Mouse (Mus musculus) lung, embryonic 16.5 days (tissue): ENCODE measurements around the gene Col19a1. TPM values are rescaled to one million over a fixed set of nuclear protein-coding genes. Genes with fewer than 3 reads are reported as not detected.

Source experiments
- ATAC-seq: fragments of 200-750 bp; cut with Nextera tagmentation; 2 replicates; pipeline ENCODE4 v1.8.0; 2017; ENCODE audit warnings: low read depth, mild to moderate bottlenecking, moderate library complexity
- H3K27ac ChIP-seq: fragments of 300-500 bp; sonication (generic); 2 replicates; pipeline ENCODE4 v1.5.1; 2014; ENCODE audit warnings: mild to moderate bottlenecking, control low read depth, low read length
- H3K27me3 ChIP-seq: fragments of 300-500 bp; sonication (generic); 2 replicates; pipeline ENCODE4 v1.6.1; 2014; ENCODE audit warnings: low read depth, low read length, mixed read lengths; ENCODE audit not compliant: control insufficient read depth, insufficient read depth
- H3K36me3 ChIP-seq: fragments of 300-500 bp; sonication (generic); 2 replicates; pipeline ENCODE4 v1.6.1; 2014; ENCODE audit warnings: low read length; ENCODE audit not compliant: control insufficient read depth, insufficient read depth
- H3K4me1 ChIP-seq: fragments of 300-500 bp; sonication (generic); replicated peaks from 2 replicates; pipeline ENCODE4 v1.6.1; 2014; ENCODE audit warnings: low read length, mixed read lengths; ENCODE audit not compliant: control insufficient read depth, insufficient read depth
- H3K4me2 ChIP-seq: fragments of 300-500 bp; sonication (generic); 2 replicates; pipeline ENCODE4 v1.6.1; 2014; ENCODE audit warnings: low read depth, low read length, control low read depth
- H3K4me3 ChIP-seq: fragments of 300-500 bp; sonication (generic); 2 replicates; pipeline ENCODE4 v1.5.1; 2014; ENCODE audit warnings: mild to moderate bottlenecking, low read length, control low read depth
- H3K9ac ChIP-seq: fragments of 300-500 bp; sonication (generic); 2 replicates; pipeline ENCODE4 v1.6.1; 2014; ENCODE audit warnings: low read length, control low read depth
- H3K9me3 ChIP-seq: fragments of 300-500 bp; sonication (generic); 2 replicates; pipeline ENCODE4 v1.6.1; 2016; ENCODE audit warnings: low read length; ENCODE audit not compliant: control insufficient read depth
- WGBS: fragments of 180-500 bp; shearing (Covaris S2); extraction: QIAGEN DNeasy Blood & Tissue Kit; methylation state at CpG from one replicate; pipeline ENCODE4 v1.1.7; 2014; 5-methylcytosine and 5-hydroxymethylcytosine counted together
- polyA plus RNA-seq: library from polyadenylated mRNA; unstranded; fragments of >200 nt; fragmentation: Nextera tagmentation; extraction: Ambion mirVana; gene quantifications from 2 replicates; pipeline ENCODE4 v1.2.1, GENCODE M21; 2015

The Col19a1 gene
- polyA plus RNA-seq, 1 experiment from 2014 or later = 0.14 TPM

DNA sequence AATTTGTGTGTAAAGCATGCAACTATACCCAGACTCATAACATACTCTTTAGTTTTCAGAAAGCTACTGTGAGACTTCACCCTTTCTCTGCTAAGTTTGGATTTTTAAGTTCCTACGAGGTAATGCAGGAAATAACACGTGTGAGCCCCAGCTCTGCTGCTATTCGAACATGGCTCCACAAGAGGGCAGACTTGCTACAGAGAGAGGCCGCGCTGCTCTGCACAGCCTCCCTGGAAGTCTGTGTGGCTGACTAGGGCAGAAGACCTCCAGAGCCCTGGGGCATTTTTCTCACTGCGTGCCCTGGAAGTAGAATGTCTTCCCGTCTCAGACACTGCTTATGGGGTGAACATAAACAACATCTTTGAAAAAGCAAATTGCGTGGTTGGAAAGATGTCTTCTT is 284.6 kb downstream of the Col19a1 start:
- ATAC-seq = 0 out of 2 replicates have a peak, but pooled peaks have one; percentile 51
- WGBS = 7% methylated on average over 8 of the region's 8 CpGs
- H3K9ac ChIP-seq = no peak overlapping the region
- H3K9me3 ChIP-seq = no peaks in the 10 kb centered on the region
- H3K4me3 ChIP-seq = no peak overlapping the region
- no peaks in the 10 kb centered on the region for H3K36me3 ChIP-seq
- no peaks in the 10 kb centered on the region for H3K4me1 ChIP-seq
- H3K4me2 ChIP-seq = no peak overlapping the region
- H3K27ac ChIP-seq = no peak overlapping the region
- H3K27me3 ChIP-seq = no peaks in the 10 kb centered on the region

- Histone ChIP-seq H3K4me2 (no peak overlapping the region), H3K27me3 (no peaks in the 10 kb centered on the region), H3K36me3 (no peaks in the 10 kb centered on the region), H3K4me1 (no peaks in the 10 kb centered on the region), H3K27ac (no peak overlapping the region), H3K4me3 (no peak overlapping the region), H3K9ac (no peak overlapping the region), H3K9me3 (no peaks in the 10 kb centered on the region)
- 90% methylated on average over 3 of the region's 3 CpGs for WGBS
- ATAC-seq = no peak
These were observed 286.6 kb downstream of the Col19a1 start for GRCm38 (mm10) chr1:24300700-24301099.

- H3K4me1 ChIP-seq = no peaks in the 10 kb centered on the region
- H3K9me3 ChIP-seq = no peaks in the 10 kb centered on the region
- no peak overlapping the region for H3K27ac ChIP-seq
- no peaks in the 10 kb centered on the region for H3K27me3 ChIP-seq
- H3K4me2 ChIP-seq = no peak overlapping the region
- ATAC-seq = no peak
- 67% methylated on average over 7 of the region's 7 CpGs for WGBS
- H3K9ac ChIP-seq = no peak overlapping the region
- no peak overlapping the region for H3K4me3 ChIP-seq
- H3K36me3 ChIP-seq = no peaks in the 10 kb centered on the region
These were observed 292.0 kb downstream of the Col19a1 start for GRCm38 (mm10) chr1:24294979-24295942.

- Histone ChIP-seq H3K36me3 (no peaks in the 10 kb centered on the region), H3K27me3 (no peaks in the 10 kb centered on the region), H3K27ac (no peak overlapping the region), H3K4me1 (no peaks in the 10 kb centered on the region), H3K4me2 (no peak overlapping the region), H3K9me3 (no peaks in the 10 kb centered on the region), H3K9ac (no peak overlapping the region), H3K4me3 (no peak overlapping the region)
- ATAC-seq = no peak
- 60% methylated on average over 2 of the region's 2 CpGs for WGBS
These were observed 294.8 kb downstream of the Col19a1 start for GRCm38 (mm10) chr1:24292515-24292914.

DNA sequence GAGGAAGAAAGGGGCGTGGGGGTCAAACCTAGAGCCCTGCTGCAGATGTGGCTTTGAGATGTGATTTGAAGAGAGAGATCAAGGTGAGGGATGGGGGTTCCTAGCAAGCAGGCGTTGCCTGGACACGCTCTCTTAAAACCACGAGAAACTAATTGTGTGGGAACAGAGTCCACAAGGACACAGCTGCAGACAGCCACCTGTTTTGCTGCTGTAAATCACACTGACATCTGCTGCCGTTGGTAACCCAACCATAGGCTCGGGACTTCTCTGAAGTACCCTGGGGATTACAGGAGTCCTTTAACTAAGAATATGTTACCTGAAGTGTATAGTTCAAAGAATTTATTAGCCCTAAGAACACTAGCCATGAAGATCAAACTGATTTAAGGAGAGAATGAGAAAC is 300.9 kb downstream of the Col19a1 start:
- WGBS = 46% methylated on average over 6 of the region's 6 CpGs
- no peaks in the 10 kb centered on the region for H3K4me1 ChIP-seq
- H3K27ac ChIP-seq = no peak overlapping the region
- no peaks in the 10 kb centered on the region for H3K27me3 ChIP-seq
- ATAC-seq = no peak
- no peaks in the 10 kb centered on the region for H3K36me3 ChIP-seq
- H3K4me2 ChIP-seq = no peak overlapping the region
- H3K4me3 ChIP-seq = no peak overlapping the region
- no peak overlapping the region for H3K9ac ChIP-seq
- H3K9me3 ChIP-seq = no peaks in the 10 kb centered on the region

DNA sequence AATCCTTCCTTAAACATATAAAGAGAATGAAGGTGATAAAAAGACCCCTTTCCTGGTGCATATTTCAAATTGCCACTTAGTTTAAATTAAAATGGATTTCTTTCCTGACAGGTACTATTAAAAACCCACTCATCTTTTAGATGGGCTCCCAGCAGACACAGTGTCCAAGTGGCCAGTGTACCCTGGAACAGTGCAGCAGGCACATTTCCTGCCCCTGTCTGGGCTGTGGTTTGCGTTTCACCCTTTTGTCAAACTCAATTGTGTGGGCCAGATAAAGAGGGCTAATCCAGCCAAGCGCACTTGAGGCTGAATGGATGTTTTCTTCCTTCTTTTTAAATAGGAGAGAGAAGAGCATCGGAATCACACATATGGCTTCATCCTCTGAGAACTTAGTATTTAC is 320.2 kb downstream of the Col19a1 start:
- Histone ChIP-seq H3K4me1 (no peaks in the 10 kb centered on the region), H3K9me3 (no peaks in the 10 kb centered on the region), H3K4me2 (no peak overlapping the region), H3K27ac (no peak overlapping the region), H3K9ac (no peak overlapping the region), H3K4me3 (no peak overlapping the region), H3K36me3 (no peaks in the 10 kb centered on the region), H3K27me3 (no peaks in the 10 kb centered on the region)
- ATAC-seq = no peak
- WGBS = 50% methylated on average over 3 of the region's 3 CpGs

DNA sequence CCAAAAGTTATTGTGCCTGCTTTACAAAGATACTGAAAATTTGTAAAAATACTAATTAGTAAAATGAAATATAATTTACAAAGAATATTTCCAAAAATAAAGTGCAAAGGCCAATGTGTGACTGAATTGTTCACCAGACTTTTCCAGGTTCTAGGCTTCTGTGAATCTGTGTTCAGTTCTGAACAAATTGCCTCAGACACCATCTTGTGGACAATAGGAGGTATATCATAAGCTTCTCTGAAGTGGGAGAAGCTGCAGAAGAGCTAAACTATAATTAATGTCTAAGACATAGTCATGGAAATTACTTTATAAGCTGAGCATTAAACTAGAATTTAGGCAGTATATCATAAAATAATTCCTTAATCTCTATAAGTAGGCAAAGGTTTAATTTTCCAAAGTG is 326.1 kb downstream of the Col19a1 start:
- no peaks in the 10 kb centered on the region for H3K4me1 ChIP-seq
- no peak overlapping the region for H3K9ac ChIP-seq
- H3K27ac ChIP-seq = no peak overlapping the region
- no peak overlapping the region for H3K4me2 ChIP-seq
- H3K4me3 ChIP-seq = no peak overlapping the region
- no peaks in the 10 kb centered on the region for H3K36me3 ChIP-seq
- H3K9me3 ChIP-seq = no peaks in the 10 kb centered on the region
- no peak for ATAC-seq
- H3K27me3 ChIP-seq = no peaks in the 10 kb centered on the region

- no peak overlapping the region for H3K4me2 ChIP-seq
- H3K4me1 ChIP-seq = no peaks in the 10 kb centered on the region
- WGBS = 79% methylated on average over 6 of the region's 6 CpGs
- H3K36me3 ChIP-seq = no peaks in the 10 kb centered on the region
- H3K27ac ChIP-seq = no peak overlapping the region
- no peaks in the 10 kb centered on the region for H3K27me3 ChIP-seq
- no peaks in the 10 kb centered on the region for H3K9me3 ChIP-seq
- H3K9ac ChIP-seq = no peak overlapping the region
- H3K4me3 ChIP-seq = no peak overlapping the region
- no peak for ATAC-seq
These were observed 327.9 kb downstream of the Col19a1 start for GRCm38 (mm10) chr1:24259419-24259818.

DNA sequence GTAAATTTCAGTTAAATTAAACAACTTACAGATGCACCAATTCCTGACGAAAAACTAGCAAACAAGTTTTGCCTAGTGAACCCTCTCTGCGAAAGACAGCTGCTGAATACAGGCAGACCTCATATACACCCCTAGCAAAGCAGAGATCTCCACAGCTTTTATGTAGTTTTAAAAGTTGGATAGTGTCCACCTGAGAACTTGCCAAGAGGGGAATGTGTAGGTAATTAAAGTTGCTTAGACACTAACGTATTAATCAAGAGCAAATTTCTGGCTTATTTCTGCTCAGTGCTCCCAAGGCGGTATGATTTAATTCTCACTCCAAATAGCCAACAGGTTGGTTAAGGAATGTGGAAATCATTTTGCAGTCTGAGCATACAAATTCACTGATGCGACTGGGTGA is 329.3 kb downstream of the Col19a1 start:
- no peaks in the 10 kb centered on the region for H3K27me3 ChIP-seq
- no peak for ATAC-seq
- no peaks in the 10 kb centered on the region for H3K4me1 ChIP-seq
- no peak overlapping the region for H3K9ac ChIP-seq
- no peak overlapping the region for H3K4me2 ChIP-seq
- WGBS = 64% methylated on average over 5 of the region's 5 CpGs
- H3K4me3 ChIP-seq = no peak overlapping the region
- no peaks in the 10 kb centered on the region for H3K9me3 ChIP-seq
- H3K27ac ChIP-seq = no peak overlapping the region
- no peaks in the 10 kb centered on the region for H3K36me3 ChIP-seq
